Mouse (Mus musculus) ES-E14 (cell line): ENCODE data around the gene Usp31. TPM values are rescaled to one million over a fixed set of nuclear protein-coding genes. Genes with fewer than 3 reads are reported as not detected.
A peak's percentile ranks its signal among the peaks of the same experiment; 100 is the strongest.

Experiments
- DNase-seq: peaks from one replicate; pipeline ENCODE4 v3.0.0-alpha.2; 2013; ENCODE audit warnings: low read depth, low spot score
- H3K27ac ChIP-seq: 2 replicates; pipeline ENCODE4 v1.5.1; 2012; ENCODE audit warnings: low read depth, mild to moderate bottlenecking, low read length, moderate library complexity, mixed read lengths; ENCODE audit not compliant: poor library complexity, insufficient read depth, severe bottlenecking
- H3K36me3 ChIP-seq: 2 replicates; pipeline ENCODE4 v1.6.1; 2012; ENCODE audit warnings: mild to moderate bottlenecking, low read length, moderate library complexity, mixed read lengths; ENCODE audit not compliant: control insufficient read depth, poor library complexity, insufficient read depth, severe bottlenecking
- H3K4me1 ChIP-seq, 2 experiments: fragments of 150-350 bp in 1 of 2; sonication (generic) in 1 of 2; 2 replicates each; pipeline ENCODE4 v1.6.1; 2012; ENCODE audit warnings: low read length in 2 of 2, mild to moderate bottlenecking in 1 of 2, mixed read lengths in 1 of 2; ENCODE audit not compliant: control insufficient read depth in 2 of 2, insufficient read depth in 2 of 2, poor library complexity in 1 of 2
- H3K4me3 ChIP-seq, 2 experiments: fragments of 150-350 bp in 1 of 2; sonication (generic) in 1 of 2; 2 replicates each; pipeline ENCODE4 v1.5.1; 2012; ENCODE audit warnings: low read length in 2 of 2, low read depth in 1 of 2, mild to moderate bottlenecking in 1 of 2, mixed read lengths in 1 of 2; ENCODE audit not compliant: insufficient read depth in 1 of 2, poor library complexity in 1 of 2, severe bottlenecking in 1 of 2
- H3K9ac ChIP-seq: 2 replicates; pipeline ENCODE4 v1.6.1; 2012; ENCODE audit warnings: low read depth, mild to moderate bottlenecking, low read length, mixed read lengths; ENCODE audit not compliant: poor library complexity, insufficient read depth, severe bottlenecking
- H3K9me3 ChIP-seq: fragments of 150-350 bp; sonication (generic); 2 replicates; pipeline ENCODE4 v1.6.1; 2012; ENCODE audit warnings: low read depth, mild to moderate bottlenecking, low read length; ENCODE audit not compliant: control insufficient read depth, insufficient read depth
- CHD2 ChIP-seq: IDR thresholded peaks from 2 replicates; pipeline ENCODE4 v1.6.1; 2014; ENCODE audit warnings: mild to moderate bottlenecking, low read depth, low read length, inconsistent platforms
- HCFC1 ChIP-seq: IDR thresholded peaks from 2 replicates; pipeline ENCODE4 v1.6.1; 2012; ENCODE audit warnings: low read length, inconsistent platforms, borderline replicate concordance; ENCODE audit not compliant: insufficient read depth
- MAFK ChIP-seq: IDR thresholded peaks from 2 replicates; pipeline ENCODE4 v1.6.1; 2014; ENCODE audit warnings: mild to moderate bottlenecking, low read depth, low read length, inconsistent platforms; ENCODE audit not compliant: insufficient read depth
- ZC3H11A ChIP-seq: IDR thresholded peaks from 2 replicates; pipeline ENCODE4 v1.6.1; 2012; ENCODE audit warnings: low read depth, mild to moderate bottlenecking, inconsistent platforms, low read length, borderline replicate concordance
- ZNF384 ChIP-seq: IDR thresholded peaks from 2 replicates; pipeline ENCODE4 v1.6.1; 2012; ENCODE audit warnings: low read depth, low read length, inconsistent platforms
- in situ Hi-C, 2 experiments: fragments of 600-800 bp; cut with MboI; formaldehyde crosslinking; loops; one replicate each; pipeline ENCODE4 v1.15.1; 2025; ENCODE audit warnings: low sequenced_read_pairs in 2 of 2, inconsistent platforms in 1 of 2; ENCODE audit not compliant: unreplicated experiment in 2 of 2
- total RNA-seq: library from RNA; depleted of rRNA; stranded (reverse); fragments of 300-350 nt; gene quantifications from 2 replicates; pipeline ENCODE4 v1.2.3, GENCODE M21; 2012

Gene Usp31
- total RNA-seq, 1 experiment: 17.1 TPM

- Histone ChIP-seq H3K27ac (no peak overlapping the region), H3K9ac (peak overlapping the region; percentile 88), H3K9me3 (no peaks in the 10 kb centered on the region), H3K4me3 (peak overlapping the region; percentile 73 to 94), H3K36me3 (no peaks in the 10 kb centered on the region), H3K4me1 (no peaks in the 10 kb centered on the region)
- no peak for TF ChIP-seq MAFK
- TF ChIP-seq ZC3H11A: no peak
- TF ChIP-seq ZNF384: no peak
- TF ChIP-seq HCFC1: no peak
- no peak for TF ChIP-seq CHD2
- DNase-seq: no peak
- in situ Hi-C loops: no loop called here
These were observed 511 bp downstream of the Usp31 start for GRCm38 (mm10) chr7:121706411-121707072.

GRCm38 (mm10) chr7:121705051-121705450, 2.0 kb downstream of the Usp31 start:
- in situ Hi-C loops: no loop called here
- Histone ChIP-seq H3K36me3 (no peaks in the 10 kb centered on the region), H3K9ac (no peak overlapping the region), H3K27ac (no peak overlapping the region), H3K9me3 (no peaks in the 10 kb centered on the region), H3K4me1 (no peaks in the 10 kb centered on the region), H3K4me3 (no peak overlapping the region)
- DNase-seq: no peak
- TF ChIP-seq ZC3H11A: no peak
- TF ChIP-seq ZNF384: no peak
- TF ChIP-seq CHD2: no peak

- in situ Hi-C loops: no loop called here
- no peak for DNase-seq
- Histone ChIP-seq H3K4me1 (no peaks in the 10 kb centered on the region), H3K36me3 (no peaks in the 10 kb centered on the region), H3K9ac (no peak overlapping the region), H3K27ac (no peak overlapping the region), H3K9me3 (no peaks in the 10 kb centered on the region), H3K4me3 (no peak overlapping the region)
- no peak for TF ChIP-seq ZNF384
- TF ChIP-seq HCFC1: no peak
- TF ChIP-seq MAFK: no peak
- no peak for TF ChIP-seq CHD2
- TF ChIP-seq ZC3H11A: no peak
These were observed 5.1 kb downstream of the Usp31 start for GRCm38 (mm10) chr7:121701983-121702382.

- no peak overlapping the region for H3K27ac ChIP-seq
- in situ Hi-C loops: no loop called here
- no peak for DNase-seq
- no peak overlapping the region for H3K9ac ChIP-seq
- H3K36me3 ChIP-seq: no peaks in the 10 kb centered on the region
- no peaks in the 10 kb centered on the region for H3K9me3 ChIP-seq
- no peaks in the 10 kb centered on the region for H3K4me1 ChIP-seq
- TF ChIP-seq CHD2 (no peak), HCFC1 (no peak)
- no peak overlapping the region for H3K4me3 ChIP-seq
These were observed 6.6 kb downstream of the Usp31 start for GRCm38 (mm10) chr7:121700480-121700879.

- in situ Hi-C loops: no loop called here
These were observed 7.8 kb downstream of the Usp31 start for GRCm38 (mm10) chr7:121699218-121699617.

More at GRCm38 (mm10) chr7:121699218-121699617, 7.8 kb downstream of the Usp31 start:
- H3K4me3 ChIP-seq: no peak overlapping the region
- no peaks in the 10 kb centered on the region for H3K9me3 ChIP-seq
- DNase-seq: no peak
- H3K27ac ChIP-seq: no peak overlapping the region
- H3K9ac ChIP-seq: no peak overlapping the region
- no peaks in the 10 kb centered on the region for H3K4me1 ChIP-seq
- no peak for TF ChIP-seq MAFK
- no peak for TF ChIP-seq CHD2
- TF ChIP-seq ZNF384: no peak
- no peak for TF ChIP-seq ZC3H11A
- no peak for TF ChIP-seq HCFC1
- no peaks in the 10 kb centered on the region for H3K36me3 ChIP-seq
